Comparison of ENCODE assay signal across 26 mouse cellular contexts in the genomic region with DNA sequence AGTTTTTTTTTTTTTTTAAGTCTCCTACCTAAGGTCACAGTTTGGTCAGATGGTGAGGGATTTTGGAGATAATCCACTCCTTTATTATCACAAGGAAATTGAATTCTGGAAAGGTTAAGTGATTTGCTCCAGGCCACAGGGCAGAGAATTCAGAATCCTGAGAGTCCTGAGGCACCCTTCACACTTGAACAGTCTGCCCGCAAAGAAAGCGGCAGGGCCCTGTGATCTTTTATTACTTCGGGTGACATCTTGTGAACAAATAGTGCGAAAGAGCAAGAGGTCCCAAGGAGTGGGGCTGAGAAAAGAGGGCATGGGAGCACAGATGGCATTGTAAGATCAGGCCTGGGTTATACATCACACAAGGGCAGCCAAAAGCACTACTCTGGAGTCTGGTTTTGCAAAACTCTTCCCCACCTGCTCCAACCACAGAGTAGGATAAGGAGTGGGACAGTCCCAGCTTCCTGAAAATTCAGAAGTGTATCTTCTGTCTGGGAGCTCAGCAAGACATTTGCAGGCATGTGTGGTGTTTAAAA.
DNase-seq lines count a peak whose midpoint lies in the region; ATAC-seq lines count a peak whose summit lies in the region.
"Had no signal": no experiment of that assay in that cellular context is flagged by ENCODE, and none has a peak within 500 bp of the region (broad histone marks: within the 10 kb centered on the region; RNA-seq: fewer than 3 reads in every experiment).

No protein-coding gene starts in this region.

- H3K27me3 ChIP-seq in kidney, embryonic 16.5 days (ENCODE audit: insufficient read depth, low read length), result no peaks in the 10 kb centered on the region
- H3K27me3 ChIP-seq: heart, embryonic 12.5 days; heart, embryonic 15.5 days had no signal

- H3K27ac ChIP-seq in kidney, embryonic 16.5 days (ENCODE audit: low read length), result no peak overlapping the region
- H3K27ac ChIP-seq: gastrocnemius, adult 2 months; heart, embryonic 15.5 days; hindbrain, embryonic 14.5 days; hindbrain, postnatal 0 days had no signal

- ATAC-seq in kidney, embryonic 16.5 days (ENCODE audit: low FRiP score, low TSS enrichment), result peak; percentile 84
- ATAC-seq: CD4-positive, CD25-positive, alpha-beta regulatory T cell, adult 4 months; forebrain, embryonic 14.5 days; forebrain, postnatal 0 days; hindbrain, postnatal 0 days; inflammation-experienced regulatory T-cells, adult 6 months; intestine, embryonic 16.5 days had no signal

- no peaks in the 10 kb centered on the region for H3K4me1 ChIP-seq in kidney, embryonic 16.5 days (ENCODE audit: insufficient read depth, low read length)
- H3K4me1 ChIP-seq: heart, embryonic 12.5 days; heart, embryonic 15.5 days had no signal

- no peaks in the 10 kb centered on the region for H3K36me3 ChIP-seq in kidney, embryonic 16.5 days (ENCODE audit: insufficient read depth, low read length)
- H3K36me3 ChIP-seq: heart, embryonic 12.5 days; heart, embryonic 15.5 days had no signal

- peak; percentile 40 for DNase-seq in heart, adult 11 months
- no peak for DNase-seq in heart, postnatal 4 days
- no peak for DNase-seq in kidney, postnatal 25 days
- DNase-seq in embryo, embryonic 10.5 days (ENCODE audit: low spot score), result peak; percentile 19
- DNase-seq in embryo, embryonic 11 days, result peak; percentile 8
- no peak for DNase-seq in adrenal gland, postnatal 10 days
- DNase-seq: adrenal gland, adult 2 months; adrenal gland, postnatal 25 days; cerebellum, adult 11-12 months; cerebellum, adult 8-10 months; cerebellum, postnatal 25 days; forebrain, postnatal 0 days; gastrocnemius, adult 2 months; gastrocnemius, postnatal 14 days; heart, adult 18-20 months; heart, postnatal 10 days; heart, postnatal 36 days had no signal

- H3K9me3 ChIP-seq in kidney, embryonic 16.5 days (ENCODE audit: low read length), result no peaks in the 10 kb centered on the region
- H3K9me3 ChIP-seq: heart, embryonic 12.5 days; heart, embryonic 15.5 days had no signal

- no peak overlapping the region for H3K9ac ChIP-seq in kidney, embryonic 16.5 days (replicated peaks; ENCODE audit: low read length)
- H3K9ac ChIP-seq: forebrain, postnatal 0 days; heart, embryonic 12.5 days; heart, embryonic 15.5 days; hindbrain, embryonic 14.5 days had no signal

- 13% methylated on average over 4 of the region's 4 CpGs for WGBS in kidney, embryonic 16.5 days

- H3K4me3 ChIP-seq in kidney, embryonic 16.5 days (ENCODE audit: low read length), result no peak overlapping the region
- H3K4me3 ChIP-seq: gastrocnemius, adult 2 months; heart, embryonic 12.5 days; heart, embryonic 15.5 days had no signal

- no peak overlapping the region for H3K4me2 ChIP-seq in kidney, embryonic 16.5 days (replicated peaks; ENCODE audit: low read depth, low read length)
- H3K4me2 ChIP-seq: heart, embryonic 12.5 days; heart, embryonic 15.5 days; hindbrain, embryonic 14.5 days had no signal

Comparison
In these comparisons a context has a peak if more than half of its experiments do, and no peak if none do; other contexts are left out.
1. DNase-seq: peak in heart, adult 11 months (single experiment), embryo, embryonic 10.5 days (single experiment) and embryo, embryonic 11 days (single experiment); none in heart, postnatal 4 days (single experiment), kidney, postnatal 25 days (0 of 2) and adrenal gland, postnatal 10 days (single experiment).